Mouse (Mus musculus) liver, embryonic 14.5 days (tissue): ENCODE results near the gene Adra1b.

Experiments
- CTCF ChIP-seq: IDR thresholded peaks from 2 replicates; pipeline ENCODE4 v1.5.1; 2016; ENCODE audit warnings: antibody characterized with exemption, low read depth, control low read depth
- EP300 ChIP-seq: IDR thresholded peaks from 2 replicates; pipeline ENCODE4 v1.6.1; 2016; ENCODE audit warnings: antibody characterized with exemption, low read depth

- TF ChIP-seq CTCF (no peak), EP300 (no peak)
Observed at GRCm38 (mm10) chr11:43933000-43933399, 32.0 kb upstream of the Adra1b start.
